Mouse (Mus musculus): ENCODE measurements around the gene Stam2. TPM values are rescaled to one million over a fixed set of nuclear protein-coding genes. Genes with fewer than 3 reads are reported as not detected.

Stam2 gene
- total and polyA plus RNA-seq, 2 experiments from 2014 or later: 27.3 to 27.5 TPM

- H3K9ac ChIP-seq (replicated peaks; ENCODE audit: low read length, poor library complexity, severe bottlenecking): no peak overlapping the region
- no peak overlapping the region for H3K4me2 ChIP-seq (ENCODE audit: low read depth, low read length, poor library complexity, severe bottlenecking)
- no peak for TF ChIP-seq CTCF (IDR thresholded peaks at IDR 0.05)
- H3K4me1 ChIP-seq (ENCODE audit: insufficient read depth, low read length): no peaks in the 10 kb centered on the region
- peaks cover 10% of the 10 kb centered on the region; the same call in 1 of the 2 replicates for H3K36me3 ChIP-seq (ENCODE audit: insufficient read depth, low read length)
- H3K27me3 ChIP-seq (ENCODE audit: insufficient read depth, low read length): no peaks in the 10 kb centered on the region
- no peaks in the 10 kb centered on the region for H3K9me3 ChIP-seq (ENCODE audit: low read length)
- no peak overlapping the region for H3K27ac ChIP-seq (ENCODE audit: low read depth, low read length)
- H3K4me3 ChIP-seq (ENCODE audit: low read depth, low read length): no peak overlapping the region
- no peak for DNase-seq (ENCODE audit: low spot score)
- 86% methylated on average over 6 of the region's 6 CpGs for WGBS
- ATAC-seq (ENCODE audit: low FRiP score): no peak
Observed at GRCm38 (mm10) chr2:52715538-52715937, 26.5 kb downstream of the Stam2 start.

GRCm38 (mm10) chr2:52714111-52714510 lies 28.0 kb downstream of the Stam2 start:
- ATAC-seq (ENCODE audit: low FRiP score) (no peak), DNase-seq (ENCODE audit: low spot score) (no peak)
- WGBS: 89% methylated on average over 4 of the region's 4 CpGs
- TF ChIP-seq CTCF (IDR thresholded peaks at IDR 0.05): no peak
- H3K27ac ChIP-seq (ENCODE audit: low read depth, low read length): no peak overlapping the region
- H3K9me3 ChIP-seq (ENCODE audit: low read length): no peaks in the 10 kb centered on the region
- peaks cover 14% of the 10 kb centered on the region; the same call in 1 of the 2 replicates for H3K36me3 ChIP-seq (ENCODE audit: insufficient read depth, low read length)
- no peak overlapping the region for H3K4me3 ChIP-seq (ENCODE audit: low read depth, low read length)
- H3K9ac ChIP-seq (replicated peaks; ENCODE audit: low read length, poor library complexity, severe bottlenecking): no peak overlapping the region
- H3K27me3 ChIP-seq (ENCODE audit: insufficient read depth, low read length): no peaks in the 10 kb centered on the region
- no peak overlapping the region for H3K4me2 ChIP-seq (ENCODE audit: low read depth, low read length, poor library complexity, severe bottlenecking)
- no peaks in the 10 kb centered on the region for H3K4me1 ChIP-seq (ENCODE audit: insufficient read depth, low read length)

DNA sequence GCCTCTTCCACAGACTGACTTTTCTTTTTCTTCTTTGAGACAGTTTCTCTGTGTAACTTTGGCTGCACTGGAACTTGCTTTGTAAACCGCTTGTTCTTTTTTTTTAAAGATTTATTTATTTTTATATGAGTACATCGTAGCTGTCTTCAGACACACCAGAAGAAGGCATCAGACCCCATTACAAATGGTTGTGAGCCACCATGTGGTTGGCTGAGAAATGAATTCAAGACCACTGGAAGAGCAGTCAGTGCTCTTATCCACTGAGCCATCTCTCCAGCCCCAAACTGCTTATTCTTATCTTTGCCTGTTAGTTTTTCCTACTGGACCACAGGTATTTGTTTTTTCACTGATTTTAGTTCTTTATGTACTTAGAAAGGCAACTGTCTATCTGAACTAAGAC lies 31.3 kb downstream of the Stam2 start:
- TF ChIP-seq CTCF (IDR thresholded peaks at IDR 0.05): peak; percentile 57
- peaks cover 22% of the 10 kb centered on the region for H3K36me3 ChIP-seq (ENCODE audit: insufficient read depth, low read length)
- no peaks in the 10 kb centered on the region for H3K9me3 ChIP-seq (ENCODE audit: low read length)
- no peak overlapping the region for H3K27ac ChIP-seq (ENCODE audit: low read depth, low read length)
- DNase-seq (ENCODE audit: low spot score) (no peak), ATAC-seq (ENCODE audit: low FRiP score) (no peak)
- no peaks in the 10 kb centered on the region for H3K4me1 ChIP-seq (ENCODE audit: insufficient read depth, low read length)
- H3K9ac ChIP-seq (replicated peaks; ENCODE audit: low read length, poor library complexity, severe bottlenecking): no peak overlapping the region
- H3K4me2 ChIP-seq (ENCODE audit: low read depth, low read length, poor library complexity, severe bottlenecking): no peak overlapping the region
- 59% methylated on average over 2 of the region's 2 CpGs for WGBS
- no peaks in the 10 kb centered on the region for H3K27me3 ChIP-seq (ENCODE audit: insufficient read depth, low read length)
- no peak overlapping the region for H3K4me3 ChIP-seq (ENCODE audit: low read depth, low read length)

- WGBS: 95% methylated on average over 5 of the region's 5 CpGs
- H3K9me3 ChIP-seq (ENCODE audit: low read length): no peaks in the 10 kb centered on the region
- H3K4me3 ChIP-seq (ENCODE audit: low read depth, low read length): no peak overlapping the region
- H3K4me2 ChIP-seq (ENCODE audit: low read depth, low read length, poor library complexity, severe bottlenecking): no peak overlapping the region
- ATAC-seq (ENCODE audit: low FRiP score) (no peak), DNase-seq (ENCODE audit: low spot score) (no peak)
- no peaks in the 10 kb centered on the region for H3K4me1 ChIP-seq (ENCODE audit: insufficient read depth, low read length)
- H3K9ac ChIP-seq (replicated peaks; ENCODE audit: low read length, poor library complexity, severe bottlenecking): no peak overlapping the region
- no peak overlapping the region for H3K27ac ChIP-seq (ENCODE audit: low read depth, low read length)
- TF ChIP-seq CTCF (IDR thresholded peaks at IDR 0.05): no peak
- H3K36me3 ChIP-seq (ENCODE audit: insufficient read depth, low read length): peaks cover 24% of the 10 kb centered on the region
- no peaks in the 10 kb centered on the region for H3K27me3 ChIP-seq (ENCODE audit: insufficient read depth, low read length)
Observed at GRCm38 (mm10) chr2:52709417-52709816, 32.7 kb downstream of the Stam2 start.

GRCm38 (mm10) chr2:52701368-52702036 lies 40.6 kb downstream of the Stam2 start:
- Histone ChIP-seq H3K27me3 (ENCODE audit: insufficient read depth, low read length) (no peaks in the 10 kb centered on the region), H3K36me3 (ENCODE audit: insufficient read depth, low read length) (peaks cover 15% of the 10 kb centered on the region), H3K4me1 (ENCODE audit: insufficient read depth, low read length) (no peaks in the 10 kb centered on the region), H3K9me3 (ENCODE audit: low read length) (no peaks in the 10 kb centered on the region), H3K4me3 (ENCODE audit: low read depth, low read length) (no peak overlapping the region), H3K27ac (ENCODE audit: low read depth, low read length) (no peak overlapping the region), H3K9ac (replicated peaks; ENCODE audit: low read length, poor library complexity, severe bottlenecking) (no peak overlapping the region), H3K4me2 (ENCODE audit: low read depth, low read length, poor library complexity, severe bottlenecking) (no peak overlapping the region)
- TF ChIP-seq CTCF (IDR thresholded peaks at IDR 0.05): no peak
- ATAC-seq (ENCODE audit: low FRiP score) (no peak), DNase-seq (ENCODE audit: low spot score) (no peak)
- 72% methylated on average over 11 of the region's 11 CpGs for WGBS

DNA sequence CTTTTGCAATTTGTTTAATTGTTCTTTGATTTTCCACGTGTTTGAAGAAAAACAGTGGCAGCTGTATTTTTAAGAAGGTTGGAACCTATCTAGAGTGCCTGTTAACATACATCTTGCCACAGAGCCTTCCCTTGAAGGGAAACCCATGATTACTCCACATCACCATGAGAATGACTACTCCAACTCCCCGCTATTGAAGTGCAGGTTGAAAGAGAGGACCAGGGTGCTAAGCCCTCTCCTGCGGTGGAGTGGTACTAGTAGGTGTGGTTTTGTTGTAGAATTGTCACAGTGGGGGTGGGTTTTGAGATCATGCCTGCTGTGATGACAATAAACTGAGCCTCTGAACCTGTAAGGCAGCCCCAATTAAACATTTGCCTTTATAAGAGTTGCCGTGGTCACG lies 41.7 kb downstream of the Stam2 start:
- Histone ChIP-seq H3K36me3 (ENCODE audit: insufficient read depth, low read length) (peaks cover 9% of the 10 kb centered on the region; the same call in 1 of the 2 replicates), H3K9ac (replicated peaks; ENCODE audit: low read length, poor library complexity, severe bottlenecking) (no peak overlapping the region), H3K9me3 (ENCODE audit: low read length) (no peaks in the 10 kb centered on the region), H3K4me1 (ENCODE audit: insufficient read depth, low read length) (no peaks in the 10 kb centered on the region), H3K27me3 (ENCODE audit: insufficient read depth, low read length) (no peaks in the 10 kb centered on the region), H3K4me3 (ENCODE audit: low read depth, low read length) (no peak overlapping the region), H3K4me2 (ENCODE audit: low read depth, low read length, poor library complexity, severe bottlenecking) (no peak overlapping the region), H3K27ac (ENCODE audit: low read depth, low read length) (no peak overlapping the region)
- ATAC-seq (ENCODE audit: low FRiP score) (no peak), DNase-seq (ENCODE audit: low spot score) (no peak)
- 61% methylated on average over 5 of the region's 5 CpGs for WGBS
- no peak for TF ChIP-seq CTCF (IDR thresholded peaks at IDR 0.05)
